Mouse (Mus musculus) stomach, embryonic 14.5 days (tissue): ENCODE results near the gene Mkln1. TPM values are rescaled to one million over a fixed set of nuclear protein-coding genes. Genes with fewer than 3 reads are reported as not detected.
"Not testable (repeated sequence)": the region's sequence is repeated elsewhere in the genome, so short reads cannot be mapped to it uniquely, and the experiment has no call there.

Source experiments
- ATAC-seq: fragments of 200-750 bp; cut with Nextera tagmentation; 2 replicates; pipeline ENCODE4 v1.8.0; 2017; ENCODE audit warnings: low read depth, moderate TSS enrichment; ENCODE audit not compliant: insufficient number of reproducible peaks, insufficient read depth, low FRiP score
- H3K27ac ChIP-seq: fragments of 300-500 bp; sonication (generic); 2 replicates; pipeline ENCODE4 v1.5.1; 2014; ENCODE audit warnings: mild to moderate bottlenecking, low read length, moderate library complexity, mixed read lengths
- H3K27me3 ChIP-seq: fragments of 300-500 bp; sonication (generic); 2 replicates; pipeline ENCODE4 v1.6.1; 2014; ENCODE audit warnings: low read length, control low read depth, mixed read lengths; ENCODE audit not compliant: control insufficient read depth, insufficient read depth
- H3K36me3 ChIP-seq: fragments of 300-500 bp; sonication (generic); 2 replicates; pipeline ENCODE4 v1.6.1; 2014; ENCODE audit warnings: mild to moderate bottlenecking, control low read depth, low read length, moderate library complexity, mixed read lengths; ENCODE audit not compliant: control insufficient read depth, insufficient read depth
- H3K4me1 ChIP-seq: fragments of 300-500 bp; sonication (generic); 2 replicates; pipeline ENCODE4 v1.6.1; 2014; ENCODE audit warnings: low read length, control low read depth, mixed read lengths; ENCODE audit not compliant: control insufficient read depth, insufficient read depth
- H3K4me2 ChIP-seq: fragments of 300-500 bp; sonication (generic); replicated peaks from 2 replicates; pipeline ENCODE4 v1.6.1; 2014; ENCODE audit warnings: low read depth, low read length, control low read depth
- H3K4me3 ChIP-seq: fragments of 300-500 bp; sonication (generic); 2 replicates; pipeline ENCODE4 v1.5.1; 2014; ENCODE audit warnings: low read depth, low read length, control low read depth
- H3K9ac ChIP-seq: fragments of 300-500 bp; sonication (generic); replicated peaks from 2 replicates; pipeline ENCODE4 v1.6.1; 2014; ENCODE audit warnings: low read depth, mild to moderate bottlenecking, control low read depth, low read length, moderate library complexity, mixed read lengths
- H3K9me3 ChIP-seq: fragments of 300-500 bp; sonication (generic); 2 replicates; pipeline ENCODE4 v1.6.1; 2016; ENCODE audit warnings: low read depth, low read length, control low read depth; ENCODE audit not compliant: control insufficient read depth
- WGBS: fragments of 180-500 bp; shearing (Covaris S2); extraction: QIAGEN DNeasy Blood & Tissue Kit; methylation state at CpG from one replicate; pipeline ENCODE4 v1.1.7; 2014; 5-methylcytosine and 5-hydroxymethylcytosine counted together
- polyA plus RNA-seq: library from polyadenylated mRNA; unstranded; fragments of >200 nt; fragmentation: Nextera tagmentation; extraction: Ambion mirVana; gene quantifications from 2 replicates; pipeline ENCODE4 v1.2.1, GENCODE M21; 2014

Gene Mkln1
- polyA plus RNA-seq, 1 experiment from 2014 or later: 186 TPM

DNA sequence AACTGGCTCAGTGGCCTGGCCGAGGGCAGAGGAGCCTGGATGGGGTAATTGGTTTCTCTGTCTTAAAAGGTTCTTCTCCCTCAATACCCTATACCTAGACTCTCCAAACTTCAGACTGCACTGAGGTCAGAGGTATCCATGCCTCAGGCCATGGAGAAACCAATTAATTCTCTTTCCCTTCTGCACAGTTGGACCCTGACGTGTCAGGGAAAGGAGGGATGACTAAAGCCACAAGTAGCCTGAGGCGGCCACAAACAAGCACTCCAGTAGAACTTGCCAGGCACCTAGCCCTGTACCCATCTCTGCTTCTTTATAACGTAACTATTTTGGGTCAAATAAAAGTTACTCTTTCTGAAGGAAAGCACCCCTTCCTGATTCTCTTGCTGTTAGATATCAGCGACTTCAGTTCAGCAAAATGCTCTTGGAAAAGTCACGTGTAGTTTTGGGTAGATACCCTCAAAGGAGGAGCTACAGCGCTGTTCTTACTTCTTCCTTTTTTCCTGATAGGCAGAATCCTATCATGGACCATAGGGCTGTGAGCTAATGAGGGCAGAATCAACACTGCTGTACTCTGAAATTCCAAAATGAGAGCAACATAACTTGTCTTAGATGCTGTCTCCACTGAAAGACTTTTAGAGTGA lies 158.0 kb downstream of the Mkln1 start:
- no peaks in the 10 kb centered on the region for H3K9me3 ChIP-seq
- no peak for ATAC-seq
- 83% methylated on average over 7 of the region's 7 CpGs for WGBS
- H3K4me2 ChIP-seq: no peak overlapping the region
- no peaks in the 10 kb centered on the region for H3K27me3 ChIP-seq
- no peak overlapping the region for H3K27ac ChIP-seq
- peaks cover 5% of the 10 kb centered on the region; the same call in 1 of the 2 replicates for H3K4me1 ChIP-seq
- no peak overlapping the region for H3K9ac ChIP-seq
- no peaks in the 10 kb centered on the region for H3K36me3 ChIP-seq
- no peak overlapping the region for H3K4me3 ChIP-seq

DNA sequence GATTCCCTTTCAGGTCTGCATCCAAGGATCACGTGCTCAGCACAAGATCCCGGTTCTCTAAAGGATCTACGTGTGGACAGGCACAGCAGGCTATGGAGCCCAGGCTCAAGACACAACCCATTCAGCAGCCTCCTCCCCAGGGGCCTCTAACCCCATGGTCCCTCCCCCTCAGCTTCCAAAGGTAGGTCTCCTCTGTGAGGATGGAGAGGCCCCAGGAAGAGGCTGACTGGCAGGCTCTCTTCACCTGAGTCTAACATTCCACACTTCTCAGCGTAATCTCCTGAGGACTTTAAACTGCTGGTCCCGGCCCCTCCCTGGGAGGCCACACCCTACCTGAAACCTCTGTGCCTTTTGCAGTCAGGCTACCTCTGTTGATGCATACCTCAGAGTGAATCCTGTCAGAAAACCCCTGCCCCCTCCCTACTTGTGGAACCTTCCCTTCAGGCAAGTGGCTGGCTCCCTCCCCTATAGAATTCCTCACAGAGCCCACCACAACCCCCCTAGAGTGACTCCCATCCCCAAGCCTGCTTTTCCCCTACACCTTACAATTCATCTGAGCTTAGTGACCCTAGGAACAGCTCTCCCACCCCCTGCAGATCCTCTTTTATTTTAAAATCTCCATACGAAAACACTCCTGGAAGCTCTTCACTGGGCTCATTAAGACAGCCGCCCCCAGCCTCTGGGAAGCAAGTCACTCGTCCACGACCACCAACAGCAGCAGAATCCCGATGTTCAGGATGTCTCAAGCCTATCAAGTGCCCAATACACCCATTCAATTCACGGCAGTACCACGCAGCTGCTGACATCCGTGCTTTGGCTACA lies 161.8 kb downstream of the Mkln1 start:
- H3K9me3 ChIP-seq: no peaks in the 10 kb centered on the region
- whole genome bisulfite sequencing: 23% methylated on average over 13 of the region's 13 CpGs
- H3K4me2 ChIP-seq: 0 out of 2 replicates have a peak overlapping the region, but pooled peaks have one; percentile 10
- peaks cover 8% of the 10 kb centered on the region for H3K4me1 ChIP-seq
- H3K27me3 ChIP-seq: peaks cover 7% of the 10 kb centered on the region
- no peak overlapping the region for H3K9ac ChIP-seq
- no peaks in the 10 kb centered on the region for H3K36me3 ChIP-seq
- no peak overlapping the region for H3K27ac ChIP-seq
- no peak for ATAC-seq
- H3K4me3 ChIP-seq: no peak overlapping the region

DNA sequence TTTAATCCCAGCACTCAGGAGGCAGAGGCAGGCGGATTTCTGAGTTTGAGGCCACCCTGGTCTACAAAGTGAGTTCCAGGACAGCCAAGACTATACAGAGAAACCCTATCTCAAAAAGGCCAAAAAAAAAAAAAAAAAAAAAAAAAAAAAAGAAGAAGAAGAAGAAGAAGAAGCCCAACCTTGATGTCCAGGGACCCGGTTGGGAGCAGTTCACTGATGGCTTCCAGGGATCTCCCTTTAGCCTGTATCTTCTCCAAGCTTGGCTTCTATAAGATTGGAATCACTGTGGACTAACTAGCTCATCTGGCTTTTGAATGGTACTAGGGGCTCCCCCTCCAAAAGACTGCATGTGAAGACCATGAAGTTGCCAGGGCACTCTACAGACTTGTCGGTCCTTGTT lies 163.4 kb downstream of the Mkln1 start:
- WGBS: 57% methylated on average over 3 of the region's 3 CpGs
- H3K36me3 ChIP-seq, H3K4me1 ChIP-seq, ATAC-seq, H3K27ac ChIP-seq, H3K9ac ChIP-seq, H3K9me3 ChIP-seq, H3K27me3 ChIP-seq: not testable (repeated sequence)
- H3K4me3 ChIP-seq: peak overlapping the region; percentile 56; the same call in 1 of the 2 replicates
- peak overlapping the region; percentile 95 for H3K4me2 ChIP-seq

DNA sequence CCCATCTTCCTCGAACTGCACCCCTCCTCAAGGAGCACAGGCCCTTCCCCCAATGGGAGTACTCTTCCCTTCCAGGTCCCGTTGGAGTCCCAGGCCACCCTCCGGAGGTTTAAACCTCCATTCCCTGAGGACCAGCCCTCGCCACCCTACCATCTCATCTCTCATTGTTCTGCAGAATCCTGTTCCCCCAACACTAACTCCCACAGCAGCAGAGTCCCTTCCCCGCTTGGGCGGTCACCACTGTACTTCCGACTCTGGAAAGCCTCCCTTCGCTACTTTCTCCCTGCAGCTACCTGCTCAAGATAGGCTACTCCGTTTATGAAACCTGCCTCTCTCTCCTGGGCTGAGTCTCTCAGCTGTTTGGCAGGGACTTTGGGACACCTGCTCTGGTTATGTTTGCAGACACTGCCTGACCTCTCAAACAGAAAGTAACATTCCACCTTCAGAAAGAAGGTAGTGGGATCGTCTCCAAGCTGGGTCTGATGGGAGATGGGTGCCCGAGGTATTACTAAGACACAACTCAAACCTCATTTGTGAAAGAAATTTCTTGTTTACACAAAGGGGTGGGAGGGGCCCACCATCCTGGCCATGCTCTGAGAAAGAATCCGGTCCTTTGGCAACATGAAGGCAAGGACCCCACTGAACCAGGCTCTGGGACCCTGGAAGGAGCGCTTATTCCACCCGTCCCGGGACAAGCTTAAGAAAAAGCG lies 164.0 kb downstream of the Mkln1 start:
- peaks cover 7% of the 10 kb centered on the region for H3K27me3 ChIP-seq
- H3K27ac ChIP-seq: no peak overlapping the region
- no peaks in the 10 kb centered on the region for H3K9me3 ChIP-seq
- H3K4me1 ChIP-seq: peaks cover 8% of the 10 kb centered on the region
- H3K9ac ChIP-seq: no peak overlapping the region; the same call in 1 of the 2 replicates
- no peaks in the 10 kb centered on the region for H3K36me3 ChIP-seq
- peak overlapping the region; percentile 56 for H3K4me3 ChIP-seq
- peak overlapping the region; percentile 95 for H3K4me2 ChIP-seq
- 11% methylated on average over 16 of the region's 16 CpGs for WGBS
- no peak for ATAC-seq

DNA sequence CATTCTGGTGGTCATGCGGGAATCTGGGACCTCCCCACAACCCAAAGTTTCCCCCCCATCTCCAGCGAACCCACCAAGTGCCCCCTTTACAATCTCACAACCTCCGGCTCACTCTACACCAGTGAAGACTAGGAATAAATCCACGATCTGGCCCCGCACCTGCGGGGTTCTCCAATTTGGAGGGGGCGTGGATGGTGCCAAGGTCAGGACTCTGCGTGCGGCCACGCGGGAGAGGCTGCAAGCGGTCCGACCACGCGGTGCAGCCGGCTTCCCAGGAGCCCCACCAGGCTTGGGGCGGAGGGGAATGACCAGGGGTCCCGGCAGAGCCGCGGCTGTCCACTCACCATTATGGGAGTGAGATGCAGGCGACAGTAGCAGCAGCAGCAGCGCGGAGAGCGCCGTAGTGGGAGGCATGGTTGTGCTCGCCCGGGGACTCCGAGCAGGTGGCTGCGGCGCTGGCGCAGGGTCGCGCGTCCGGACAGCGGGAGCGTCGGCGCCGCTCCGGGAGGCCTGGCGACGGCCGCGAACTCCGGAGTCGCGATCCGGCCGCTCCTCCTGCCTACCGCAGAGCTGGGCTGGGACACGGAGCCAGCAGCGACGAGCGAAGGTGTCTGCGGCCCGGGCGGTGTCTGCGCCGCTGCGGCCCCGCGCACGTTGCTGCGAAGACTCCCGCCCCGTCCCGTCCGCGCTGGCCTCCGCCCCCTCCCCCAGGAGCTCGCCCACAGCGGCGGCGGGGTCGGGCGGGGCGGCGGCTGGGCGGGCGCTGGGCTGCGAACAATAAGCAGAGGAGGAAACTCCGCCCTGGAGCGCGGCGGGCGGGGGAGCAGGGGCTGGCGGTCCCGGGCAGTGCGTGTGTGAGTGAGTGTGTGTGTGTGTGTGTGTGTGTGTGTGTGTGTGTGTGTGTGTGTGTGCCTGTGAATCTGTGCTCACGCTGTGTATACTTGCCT lies 165.0 kb downstream of the Mkln1 start, which contains the start of gene Podxl:
Gene Podxl, minus strand, starts transcription at position 747 of the 947 bp plus-strand sequence.
- Histone ChIP-seq H3K9me3 (no peaks in the 10 kb centered on the region), H3K9ac (peak within 1 kb of the TSS; percentile 53), H3K4me3 (peak within 1 kb of the TSS; percentile 56), H3K4me1 (peaks cover 8% of the 10 kb centered on the region), H3K27me3 (peaks cover 7% of the 10 kb centered on the region), H3K36me3 (no peaks in the 10 kb centered on the region), H3K4me2 (peak within 1 kb of the TSS; percentile 95), H3K27ac (peak within 1 kb of the TSS; percentile 21; the same call in 1 of the 2 replicates)
- ATAC-seq: peak; percentile 90
- WGBS: under 1% methylated on average over 62 of the region's 91 CpGs

DNA sequence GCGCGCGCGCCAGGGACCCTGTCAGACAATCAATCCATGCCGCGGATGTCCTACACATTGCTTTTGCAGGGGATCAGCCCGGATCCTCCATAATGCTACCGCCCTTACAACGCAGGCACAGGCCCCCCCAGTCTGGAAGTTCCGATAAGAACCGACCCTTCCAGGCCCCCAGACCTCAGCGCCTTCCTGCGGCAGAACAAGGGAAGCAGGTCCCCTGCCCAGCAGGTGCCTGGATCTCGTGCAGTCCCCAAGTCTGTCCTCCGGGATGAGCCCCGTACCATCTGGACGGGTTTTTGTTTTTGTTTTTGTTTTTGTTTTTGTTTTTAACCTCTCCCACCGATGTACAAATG lies 165.6 kb downstream of the Mkln1 start:
- peak overlapping the region; percentile 95 for H3K4me2 ChIP-seq
- no peak; the same call in 1 of the 2 replicates for ATAC-seq
- H3K9me3 ChIP-seq: no peaks in the 10 kb centered on the region
- H3K9ac ChIP-seq: peak overlapping the region; percentile 21; the same call in 1 of the 2 replicates
- H3K27ac ChIP-seq: no peak overlapping the region
- no peaks in the 10 kb centered on the region for H3K36me3 ChIP-seq
- H3K4me3 ChIP-seq: peak overlapping the region; percentile 56
- peaks cover 7% of the 10 kb centered on the region for H3K27me3 ChIP-seq
- WGBS: 1% methylated on average over 18 of the region's 18 CpGs
- peaks cover 8% of the 10 kb centered on the region for H3K4me1 ChIP-seq

DNA sequence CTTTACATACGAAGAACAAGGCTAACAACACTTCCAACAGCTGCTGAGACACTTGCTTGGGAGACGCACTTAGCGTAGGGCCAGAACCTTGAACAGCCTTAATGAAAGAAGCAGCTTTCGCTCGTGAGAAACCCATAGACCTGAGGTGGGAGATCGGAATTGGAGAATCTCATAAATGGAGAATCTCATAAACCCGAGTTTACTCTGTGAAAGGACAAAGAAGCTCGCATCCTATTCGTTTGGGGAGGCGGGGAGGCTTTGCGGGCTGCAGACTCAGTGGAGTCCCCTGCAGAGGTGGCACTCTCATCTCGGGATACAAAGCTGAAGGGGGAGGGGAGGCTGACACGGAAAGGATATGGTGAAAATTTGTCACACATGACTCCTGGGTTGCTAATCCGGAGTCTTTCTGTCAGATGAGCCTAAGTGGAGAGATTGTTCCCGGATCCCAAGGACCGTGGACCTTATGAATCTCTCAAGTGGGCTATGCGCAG lies 166.4 kb downstream of the Mkln1 start:
- Histone ChIP-seq H3K36me3 (no peaks in the 10 kb centered on the region), H3K27ac (no peak overlapping the region), H3K9ac (no peak overlapping the region), H3K9me3 (no peaks in the 10 kb centered on the region), H3K4me3 (peak overlapping the region; percentile 56; the same call in 1 of the 2 replicates), H3K4me2 (peak overlapping the region; percentile 95), H3K4me1 (peaks cover 8% of the 10 kb centered on the region), H3K27me3 (peaks cover 7% of the 10 kb centered on the region)
- no peak for ATAC-seq
- WGBS: 7% methylated on average over 17 of the region's 17 CpGs
